Mouse (Mus musculus): ENCODE measurements around the gene Kdf1. TPM values are rescaled to one million over a fixed set of nuclear protein-coding genes. Genes with fewer than 3 reads are reported as not detected.

Kdf1 gene
- polyA plus RNA-seq (2014; fragmentation: Illumina TruSeq; extraction: RNeasy Lipid Tissue Mini Kit (QIAGEN cat#74804)) = not detected

GRCm38 (mm10) chr4:133518601-133519368 is at the start of gene Kdf1:
Gene Kdf1, plus strand, starts transcription at chr4:133518963.

GRCm38 (mm10) chr4:133479458-133480184 is 39.1 kb upstream of the Kdf1 start, which contains the start of gene Tent5b:
Gene Tent5b, plus strand, starts transcription at chr4:133480132.

GRCm38 (mm10) chr4:133498160-133498724 is 20.5 kb upstream of the Kdf1 start, which contains the start of gene Trnp1:
Gene Trnp1, minus strand, starts transcription at chr4:133498550.

GRCm38 (mm10) chr4:133545272-133546231 is 26.8 kb downstream of the Kdf1 start, which contains the start of gene Nudc:
Gene Nudc, minus strand, starts transcription at chr4:133545996.

GRCm38 (mm10) chr4:133552768-133553447 is 34.1 kb downstream of the Kdf1 start, which contains the start of gene Nr0b2:
Gene Nr0b2, plus strand, starts transcription at chr4:133553376.

GRCm38 (mm10) chr4:133574070-133574842 is 55.5 kb downstream of the Kdf1 start, which contains the start of gene Gpatch3:
Gene Gpatch3, plus strand, starts transcription at chr4:133574745.

Other genes starting within 250 kb of the Kdf1 start
- 0.88 TPM for gene Tmem222, start 241.2 kb upstream of the Kdf1 start, polyA plus RNA-seq (2014; fragmentation: Illumina TruSeq; extraction: RNeasy Lipid Tissue Mini Kit (QIAGEN cat#74804))
- gene Wdtc1, start 165.5 kb upstream of the Kdf1 start, polyA plus RNA-seq (2014; fragmentation: Illumina TruSeq; extraction: RNeasy Lipid Tissue Mini Kit (QIAGEN cat#74804)) = 2.3 TPM
- gene Slc9a1, start 149.3 kb upstream of the Kdf1 start, polyA plus RNA-seq (2014; fragmentation: Illumina TruSeq; extraction: RNeasy Lipid Tissue Mini Kit (QIAGEN cat#74804)) = 1.7 TPM
- gene Tent5b, start 38.8 kb upstream of the Kdf1 start, polyA plus RNA-seq (2014; fragmentation: Illumina TruSeq; extraction: RNeasy Lipid Tissue Mini Kit (QIAGEN cat#74804)) = 0.46 TPM
- gene Trnp1, start 20.4 kb upstream of the Kdf1 start, polyA plus RNA-seq (2014; fragmentation: Illumina TruSeq; extraction: RNeasy Lipid Tissue Mini Kit (QIAGEN cat#74804)) = not detected
- 38.6 TPM for gene Nudc, start 27.0 kb downstream of the Kdf1 start, polyA plus RNA-seq (2014; fragmentation: Illumina TruSeq; extraction: RNeasy Lipid Tissue Mini Kit (QIAGEN cat#74804))
- not detected for gene Nr0b2, start 34.4 kb downstream of the Kdf1 start, polyA plus RNA-seq (2014; fragmentation: Illumina TruSeq; extraction: RNeasy Lipid Tissue Mini Kit (QIAGEN cat#74804))
- gene Gpatch3, start 55.8 kb downstream of the Kdf1 start, polyA plus RNA-seq (2014; fragmentation: Illumina TruSeq; extraction: RNeasy Lipid Tissue Mini Kit (QIAGEN cat#74804)) = not detected
- not detected for gene Gpn2, start 65.4 kb downstream of the Kdf1 start, polyA plus RNA-seq (2014; fragmentation: Illumina TruSeq; extraction: RNeasy Lipid Tissue Mini Kit (QIAGEN cat#74804))
- not detected for gene Sfn, start 83.2 kb downstream of the Kdf1 start, polyA plus RNA-seq (2014; fragmentation: Illumina TruSeq; extraction: RNeasy Lipid Tissue Mini Kit (QIAGEN cat#74804))
- gene Zdhhc18, start 131.2 kb downstream of the Kdf1 start, polyA plus RNA-seq (2014; fragmentation: Illumina TruSeq; extraction: RNeasy Lipid Tissue Mini Kit (QIAGEN cat#74804)) = 2.2 TPM
- 3.8 TPM for gene Pigv, start 153.7 kb downstream of the Kdf1 start, polyA plus RNA-seq (2014; fragmentation: Illumina TruSeq; extraction: RNeasy Lipid Tissue Mini Kit (QIAGEN cat#74804))
- 28.5 TPM for gene Arid1a, start 237.8 kb downstream of the Kdf1 start, polyA plus RNA-seq (2014; fragmentation: Illumina TruSeq; extraction: RNeasy Lipid Tissue Mini Kit (QIAGEN cat#74804))

All from ovary, adult 10 weeks (tissue).